In the genomic region with DNA sequence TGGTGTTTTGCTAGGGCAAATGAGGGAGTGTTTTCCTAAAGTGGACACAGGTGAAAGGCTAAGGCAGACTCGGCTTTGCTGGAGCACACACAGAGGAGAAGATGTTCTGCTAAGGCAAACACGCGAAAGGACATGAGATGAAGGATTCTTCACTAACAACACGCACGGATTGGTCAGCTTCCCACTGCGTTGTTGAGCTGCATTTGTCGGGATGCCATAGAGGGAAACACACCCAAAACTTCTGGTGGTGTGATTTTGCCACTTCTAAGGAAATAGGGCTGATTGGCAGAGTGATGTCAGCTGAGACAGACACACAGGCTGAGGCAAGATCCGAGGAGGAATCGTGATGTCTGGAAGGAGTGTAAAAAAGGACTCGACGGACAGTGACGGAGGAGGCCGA, we compare ENCODE assay signal across 20 mouse cellular contexts. TPM values are rescaled to one million over a fixed set of nuclear protein-coding genes. Genes with fewer than 3 reads are reported as not detected.
A peak's percentile ranks its signal among the peaks of the same experiment; 100 is the strongest.
DNase-seq lines count a peak whose midpoint lies in the region; ATAC-seq and TF ChIP-seq lines count a peak whose summit lies in the region.
"Had no signal": no experiment of that assay in that cellular context is flagged by ENCODE, and none has a peak within 500 bp of the region (broad histone marks: within the 10 kb centered on the region; RNA-seq: fewer than 3 reads in every experiment).

No protein-coding gene starts in this region.

- H3K4me1 ChIP-seq in liver, postnatal 0 days (ENCODE audit: insufficient read depth): peaks cover 33% of the 10 kb centered on the region
- peaks cover 24% of the 10 kb centered on the region for H3K4me1 ChIP-seq in liver, embryonic 11.5 days (replicated peaks; ENCODE audit: control insufficient read depth, insufficient read depth, low read length)
- H3K4me1 ChIP-seq in ES-E14 (ENCODE audit: control insufficient read depth in 2 of 2, insufficient read depth in 2 of 2, low read length in 2 of 2, poor library complexity in 1 of 2): peaks cover 15 to 36% of the 10 kb centered on the region in 2 experiments

- no peak overlapping the region for H3K27ac ChIP-seq in liver, postnatal 0 days (ENCODE audit: low read depth)
- no peak overlapping the region for H3K27ac ChIP-seq in liver, embryonic 11.5 days (ENCODE audit: low read depth, low read length)
- H3K27ac ChIP-seq in ES-E14 (ENCODE audit: insufficient read depth, low read depth, low read length, poor library complexity, severe bottlenecking): peak overlapping the region; percentile 15; the same call in 1 of the 2 replicates
- no peak overlapping the region for H3K27ac ChIP-seq in macrophage
- H3K27ac ChIP-seq: embryonic facial prominence, embryonic 10.5 days; forebrain, embryonic 13.5 days; gastrocnemius, adult 2 months; heart, embryonic 13.5 days; hindbrain, embryonic 12.5 days had no signal

- TF ChIP-seq EP300 in liver, postnatal 0 days (IDR thresholded peaks at IDR 0.05; ENCODE audit: low read depth): no peak

- H3K4me2 ChIP-seq in liver, postnatal 0 days (ENCODE audit: low read depth, low read length): peak overlapping the region; percentile 89; the same call in 1 of the 2 replicates
- no peak overlapping the region for H3K4me2 ChIP-seq in liver, embryonic 11.5 days
- H3K4me2 ChIP-seq: forebrain, embryonic 13.5 days; hindbrain, embryonic 12.5 days had no signal

- H3K9me3 ChIP-seq in liver, postnatal 0 days (ENCODE audit: low read length): no peaks in the 10 kb centered on the region
- no peaks in the 10 kb centered on the region for H3K9me3 ChIP-seq in liver, embryonic 11.5 days (ENCODE audit: control insufficient read depth, low read length)
- no peaks in the 10 kb centered on the region for H3K9me3 ChIP-seq in ES-E14 (ENCODE audit: control insufficient read depth, insufficient read depth, low read depth, low read length)
- H3K9me3 ChIP-seq: embryonic facial prominence, embryonic 10.5 days; forebrain, embryonic 13.5 days; heart, embryonic 13.5 days; hindbrain, embryonic 12.5 days had no signal

- 0 out of 2 replicates have a peak overlapping the region, but pooled peaks have one; percentile 10 for H3K4me3 ChIP-seq in liver, postnatal 0 days (ENCODE audit: low read depth, low read length)
- no peak overlapping the region for H3K4me3 ChIP-seq in liver, embryonic 11.5 days (ENCODE audit: low read depth, low read length)
- H3K4me3 ChIP-seq in ES-E14 (ENCODE audit: insufficient read depth in 1 of 2, low read depth in 1 of 2, low read length in 2 of 2, poor library complexity in 1 of 2, severe bottlenecking in 1 of 2) (peak overlapping the region in 1 of 2 experiments; percentile 13; a peak in 1 of 4 replicates), macrophage (ENCODE audit: inconsistent target) (peak overlapping the region; percentile 98; the same call in 1 of the 2 replicates)
- H3K4me3 ChIP-seq: embryonic facial prominence, embryonic 10.5 days; forebrain, embryonic 13.5 days; gastrocnemius, adult 2 months; heart, embryonic 13.5 days; hindbrain, embryonic 12.5 days had no signal

- in situ Hi-C loops in ES-E14 (cut with MboI; ENCODE audit: low sequenced_read_pairs in 2 of 2, unreplicated experiment in 2 of 2): no loop called here

- no peak for TF ChIP-seq CTCF in liver, postnatal 0 days (IDR thresholded peaks at IDR 0.05; ENCODE audit: low read depth)

- peak overlapping the region; percentile 21; the same call in 1 of the 2 replicates for H3K9ac ChIP-seq in liver, postnatal 0 days (replicated peaks)
- H3K9ac ChIP-seq in liver, embryonic 11.5 days (ENCODE audit: low read depth, low read length): no peak overlapping the region
- peak overlapping the region; percentile 24 for H3K9ac ChIP-seq in ES-E14 (ENCODE audit: insufficient read depth, low read depth, low read length, poor library complexity, severe bottlenecking)
- H3K9ac ChIP-seq: forebrain, embryonic 13.5 days; forebrain, postnatal 0 days; heart, embryonic 13.5 days; hindbrain, embryonic 12.5 days had no signal

- WGBS in liver, postnatal 0 days (ENCODE audit: insufficient replicate concordance): 68% methylated on average over 13 of the region's 13 CpGs
- WGBS in liver, embryonic 11.5 days: 43% methylated on average over 13 of the region's 13 CpGs
- 93% methylated on average over 13 of the region's 13 CpGs for WGBS in macrophage (ENCODE audit: missing documents)

- no peak for ATAC-seq in liver, postnatal 0 days
- ATAC-seq in liver, embryonic 11.5 days (replicated peaks; ENCODE audit: low FRiP score): no peak
- ATAC-seq: forebrain, embryonic 13.5 days; forebrain, postnatal 0 days; hindbrain, embryonic 16.5 days; inflammation-experienced regulatory T-cells, adult 6 months had no signal

- H3K79me2 ChIP-seq in macrophage (ENCODE audit: inconsistent target): peaks cover 98% of the 10 kb centered on the region

- DNase-seq in liver, postnatal 0 days: no peak
- DNase-seq in liver, embryonic 11.5 days (ENCODE audit: low spot score): no peak
- no peak for DNase-seq in ES-E14 (ENCODE audit: low read depth, low spot score)
- DNase-seq in testis, postnatal 14 days (ENCODE audit: low spot score): no peak
- DNase-seq in urinary bladder, postnatal 4 days (ENCODE audit: low spot score in 2 of 2): no peak
- DNase-seq: adrenal gland, postnatal 14 days; cerebellum, adult 18-20 months; cerebellum, postnatal 10 days; forebrain, postnatal 0 days; gastrocnemius, adult 2 months; gastrocnemius, postnatal 25 days; heart, postnatal 10 days; heart, postnatal 4 days had no signal

- no peaks in the 10 kb centered on the region for H3K27me3 ChIP-seq in liver, postnatal 0 days (ENCODE audit: insufficient read depth, low read length)
- peaks cover 5% of the 10 kb centered on the region; the same call in 1 of the 2 replicates for H3K27me3 ChIP-seq in liver, embryonic 11.5 days (replicated peaks; ENCODE audit: control insufficient read depth, insufficient read depth, low read length)

- peaks cover 22% of the 10 kb centered on the region for H3K36me3 ChIP-seq in liver, postnatal 0 days (replicated peaks; ENCODE audit: insufficient read depth, low read length)
- no peaks in the 10 kb centered on the region; the same call in 1 of the 2 replicates for H3K36me3 ChIP-seq in liver, embryonic 11.5 days (ENCODE audit: control insufficient read depth, insufficient read depth, low read length)
- H3K36me3 ChIP-seq in ES-E14 (ENCODE audit: control insufficient read depth, insufficient read depth, low read length, poor library complexity, severe bottlenecking): no peaks in the 10 kb centered on the region
- peaks cover 37% of the 10 kb centered on the region for H3K36me3 ChIP-seq in macrophage (ENCODE audit: inconsistent target)
- H3K36me3 ChIP-seq: embryonic facial prominence, embryonic 10.5 days; hindbrain, embryonic 12.5 days had no signal

TF ChIP-seq in ES-E14, 5 proteins besides CTCF, POLR2A, EP300 and RAD21:
- no peak for TF ChIP-seq CHD2 (IDR thresholded peaks at IDR 0.05; ENCODE audit: low read depth, low read length)
- TF ChIP-seq MAFK (IDR thresholded peaks at IDR 0.05; ENCODE audit: insufficient read depth, low read depth, low read length): no peak
- no peak for TF ChIP-seq HCFC1 (IDR thresholded peaks at IDR 0.05; ENCODE audit: borderline replicate concordance, insufficient read depth, low read length)
- no peak for TF ChIP-seq ZNF384 (IDR thresholded peaks at IDR 0.05; ENCODE audit: low read depth, low read length)
- TF ChIP-seq ZC3H11A (IDR thresholded peaks at IDR 0.05; ENCODE audit: borderline replicate concordance, low read depth, low read length): no peak

RNA-seq across cellular contexts. Expression of a gene that starts 3.0 kb away (rescaled TPM):
- 6.6 and 7.4 TPM in 2 replicates for polyA plus RNA-seq in liver, postnatal 0 days (2015; fragmentation: Nextera tagmentation; extraction: Ambion mirVana)
- polyA plus RNA-seq in liver, embryonic 11.5 days (2014; fragmentation: Nextera tagmentation; extraction: Ambion mirVana): 7.6 and 8.0 TPM in 2 replicates
- total RNA-seq in ES-E14 (2012; rRNA removed): 30.4 and 37.3 TPM in 2 replicates
- total RNA-seq in macrophage (2018; cell fraction: chromatin; rRNA removed): 1,000 to 10,000 TPM in 24 of 26 experiments, 100 to 1,000 TPM in 2; 863 to 6,071 (median 2,924) TPM
- 1,000 to 10,000 TPM in 6 of 26 experiments, 100 to 1,000 TPM in 20; 270 to 1,278 (median 522) TPM for total RNA-seq in macrophage (2018; cell fraction: cytosol; rRNA removed)
- 1,000 to 10,000 TPM in 16 of 26 experiments, 100 to 1,000 TPM in 10; 480 to 3,234 (median 2,295) TPM for total RNA-seq in macrophage (2018; cell fraction: nucleus; rRNA removed)
- 207 to 477 TPM (median 276 TPM) in 3 replicates for polyA plus RNA-seq in macrophage (2018)

RNA-seq across cellular contexts. Expression of a gene that starts 40.6 kb away (rescaled TPM):
- polyA plus RNA-seq in liver, postnatal 0 days (2015; fragmentation: Nextera tagmentation; extraction: Ambion mirVana): 2.1 and 2.2 TPM in 2 replicates
- 4.3 and 5.1 TPM in 2 replicates for polyA plus RNA-seq in liver, embryonic 11.5 days (2014; fragmentation: Nextera tagmentation; extraction: Ambion mirVana)
- total RNA-seq in ES-E14 (2012; rRNA removed): 4.4 and 7.4 TPM in 2 replicates
- total RNA-seq in macrophage (2018; cell fraction: chromatin; rRNA removed): 100 to 1,000 TPM in 9 of 26 experiments, 10 to 100 TPM in 17; 15.5 to 377 (median 67.8) TPM
- total RNA-seq in macrophage (2018; cell fraction: cytosol; rRNA removed): 10 to 100 TPM in 25 of 26 experiments, 1 to 10 TPM in 1; 9.5 to 65.6 (median 19.1) TPM
- total RNA-seq in macrophage (2018; cell fraction: nucleus; rRNA removed): 100 to 1,000 TPM in 9 of 26 experiments, 10 to 100 TPM in 17; 14.8 to 287 (median 44.4) TPM
- polyA plus RNA-seq in macrophage (2018): 18.1 to 63.0 TPM (median 27.9 TPM) in 3 replicates

RNA-seq across cellular contexts. Expression of a gene that starts 40.6 kb away (rescaled TPM):
- polyA plus RNA-seq in liver, postnatal 0 days (2015; fragmentation: Nextera tagmentation; extraction: Ambion mirVana): 4.1 and 4.2 TPM in 2 replicates
- polyA plus RNA-seq in liver, embryonic 11.5 days (2014; fragmentation: Nextera tagmentation; extraction: Ambion mirVana): 4.4 and 5.8 TPM in 2 replicates
- 3.4 and 4.9 TPM in 2 replicates for total RNA-seq in ES-E14 (2012; rRNA removed)
- 10 to 100 TPM in 16 of 26 experiments, 1 to 10 TPM in 10; 1.5 to 56.9 (median 13.5) TPM for total RNA-seq in macrophage (2018; cell fraction: chromatin; rRNA removed)
- 10 to 100 TPM; 22.7 to 73.8 (median 37.7) TPM for total RNA-seq in macrophage (2018; cell fraction: cytosol; rRNA removed)
- total RNA-seq in macrophage (2018; cell fraction: nucleus; rRNA removed): 10 to 100 TPM in 25 of 26 experiments, 1 to 10 TPM in 1; 8.5 to 92.5 (median 49.4) TPM
- 29.1 to 46.3 TPM (median 41.6 TPM) in 3 replicates for polyA plus RNA-seq in macrophage (2018)

Comparison
In these comparisons a context has a peak if more than half of its experiments do, and no peak if none do; other contexts are left out.
1. RNA of a gene that starts 3.0 kb away (polyA plus RNA-seq): 207 to 477 TPM in macrophage; 7.6 to 8.0 TPM in liver, embryonic 11.5 days and 6.6 to 7.4 TPM in liver, postnatal 0 days; every median in the first group is over 10 times any median in the second.